Mouse (Mus musculus): ENCODE data around the gene Pllp. TPM values are rescaled to one million over a fixed set of nuclear protein-coding genes. Genes with fewer than 3 reads are reported as not detected.

The Pllp gene
- polyA plus RNA-seq, 1 experiment from 2014 or later: 3.9 TPM

GRCm38 (mm10) chr8:94641938-94642337, 54.1 kb downstream of the Pllp start:
- Histone ChIP-seq H3K27ac (replicated peaks) (no peak overlapping the region), H3K27me3 (replicated peaks) (no peaks in the 10 kb centered on the region), H3K4me2 (no peak overlapping the region), H3K9ac (replicated peaks) (no peak overlapping the region), H3K4me3 (replicated peaks) (no peak overlapping the region), H3K4me1 (no peaks in the 10 kb centered on the region), H3K36me3 (peaks cover 85% of the 10 kb centered on the region), H3K9me3 (replicated peaks) (no peaks in the 10 kb centered on the region)
- WGBS: 94% methylated on average over 3 of the region's 3 CpGs
- no peak for ATAC-seq (ENCODE audit: low FRiP score)

GRCm38 (mm10) chr8:94641183-94641582, 54.9 kb downstream of the Pllp start:
- H3K27me3 ChIP-seq (replicated peaks): no peaks in the 10 kb centered on the region
- no peaks in the 10 kb centered on the region for H3K9me3 ChIP-seq (replicated peaks)
- no peaks in the 10 kb centered on the region for H3K4me1 ChIP-seq
- H3K36me3 ChIP-seq: peaks cover 84% of the 10 kb centered on the region
- ATAC-seq (ENCODE audit: low FRiP score): no peak
- no peak overlapping the region for H3K4me3 ChIP-seq (replicated peaks)
- H3K27ac ChIP-seq (replicated peaks): no peak overlapping the region
- 95% methylated on average over 2 of the region's 2 CpGs for WGBS
- H3K9ac ChIP-seq (replicated peaks): no peak overlapping the region
- H3K4me2 ChIP-seq: no peak overlapping the region

GRCm38 (mm10) chr8:94634211-94634610, 61.9 kb downstream of the Pllp start:
- Histone ChIP-seq H3K9me3 (replicated peaks) (no peaks in the 10 kb centered on the region), H3K9ac (replicated peaks) (no peak overlapping the region), H3K4me2 (no peak overlapping the region), H3K27ac (replicated peaks) (no peak overlapping the region), H3K4me1 (no peaks in the 10 kb centered on the region), H3K36me3 (peaks cover 73% of the 10 kb centered on the region), H3K4me3 (replicated peaks) (no peak overlapping the region), H3K27me3 (replicated peaks) (no peaks in the 10 kb centered on the region)
- ATAC-seq (ENCODE audit: low FRiP score): no peak

GRCm38 (mm10) chr8:94633564-94634194, 62.4 kb downstream of the Pllp start:
- no peaks in the 10 kb centered on the region for H3K9me3 ChIP-seq (replicated peaks)
- no peak overlapping the region for H3K4me2 ChIP-seq
- H3K4me3 ChIP-seq (replicated peaks): no peak overlapping the region
- no peaks in the 10 kb centered on the region for H3K4me1 ChIP-seq
- no peaks in the 10 kb centered on the region for H3K27me3 ChIP-seq (replicated peaks)
- H3K27ac ChIP-seq (replicated peaks): no peak overlapping the region
- WGBS: 94% methylated on average over 2 of the region's 2 CpGs
- no peak overlapping the region for H3K9ac ChIP-seq (replicated peaks)
- no peak for ATAC-seq (ENCODE audit: low FRiP score)
- H3K36me3 ChIP-seq: peaks cover 70% of the 10 kb centered on the region

Other genes with a start within 250 kb of the Pllp start
- 25.6 and 29.9 TPM in 2 replicates for gene Cpne2, start 163.3 kb downstream of the Pllp start, polyA plus RNA-seq (2015; fragmentation: Nextera tagmentation; extraction: Ambion mirVana)
- 50.0 and 50.2 TPM in 2 replicates for gene Rspry1, start 94.3 kb downstream of the Pllp start, polyA plus RNA-seq (2015; fragmentation: Nextera tagmentation; extraction: Ambion mirVana)
- 66.6 and 70.5 TPM in 2 replicates for gene Fam192a, start 94.3 kb downstream of the Pllp start, polyA plus RNA-seq (2015; fragmentation: Nextera tagmentation; extraction: Ambion mirVana)
- gene Arl2bp, start 29.7 kb downstream of the Pllp start, polyA plus RNA-seq (2015; fragmentation: Nextera tagmentation; extraction: Ambion mirVana): 179 and 182 TPM in 2 replicates
- gene Ccl22, start 49.3 kb upstream of the Pllp start, polyA plus RNA-seq (2015; fragmentation: Nextera tagmentation; extraction: Ambion mirVana): 0.10 TPM in 1 of 2 replicates, not detected in the other
- gene Cx3cl1, start 75.7 kb upstream of the Pllp start, polyA plus RNA-seq (2015; fragmentation: Nextera tagmentation; extraction: Ambion mirVana): 56.7 and 57.0 TPM in 2 replicates
- 0.92 and 1.1 TPM in 2 replicates for gene Ccl17, start 114.2 kb upstream of the Pllp start, polyA plus RNA-seq (2015; fragmentation: Nextera tagmentation; extraction: Ambion mirVana)
- gene Coq9, start 142.0 kb upstream of the Pllp start, polyA plus RNA-seq (2015; fragmentation: Nextera tagmentation; extraction: Ambion mirVana): 61.4 and 66.6 TPM in 2 replicates
- 177 and 195 TPM in 2 replicates for gene Ciapin1, start 142.1 kb upstream of the Pllp start, polyA plus RNA-seq (2015; fragmentation: Nextera tagmentation; extraction: Ambion mirVana)
- gene Polr2c, start 161.2 kb upstream of the Pllp start, polyA plus RNA-seq (2015; fragmentation: Nextera tagmentation; extraction: Ambion mirVana): 117 and 122 TPM in 2 replicates
- 100 and 116 TPM in 2 replicates for gene Dok4, start 180.1 kb upstream of the Pllp start, polyA plus RNA-seq (2015; fragmentation: Nextera tagmentation; extraction: Ambion mirVana)
- 6.2 and 13.2 TPM in 2 replicates for gene Ccdc102a, start 221.8 kb upstream of the Pllp start, polyA plus RNA-seq (2015; fragmentation: Nextera tagmentation; extraction: Ambion mirVana)
- gene Adgrg5, start 227.4 kb upstream of the Pllp start, polyA plus RNA-seq (2015; fragmentation: Nextera tagmentation; extraction: Ambion mirVana): 0.28 and 1.3 TPM in 2 replicates

Data from neural tube, embryonic 15.5 days (tissue).